Mouse (Mus musculus) MEL (cell line): ENCODE results near the gene Slco4a1. TPM values are rescaled to one million over a fixed set of nuclear protein-coding genes. Genes with fewer than 3 reads are reported as not detected.

Experiments
- DNase-seq: peaks from one replicate; pipeline ENCODE4 v3.0.0; 2011; ENCODE audit warnings: low read depth, low spot score
- H3K27ac ChIP-seq: 2 replicates; pipeline ENCODE4 v1.5.1; 2012; ENCODE audit warnings: low read depth, mild to moderate bottlenecking, control low read depth, low read length, moderate library complexity; ENCODE audit not compliant: control insufficient read depth
- H3K27me3 ChIP-seq, 2 experiments: fragments of 150-350 bp in 1 of 2; sonication (generic) in 1 of 2; 2 replicates each; pipeline ENCODE4 v1.6.1; 2012; ENCODE audit warnings: low read length in 2 of 2, mild to moderate bottlenecking in 2 of 2, improper control_type of control experiment in 1 of 2, moderate library complexity in 1 of 2; ENCODE audit not compliant: insufficient read depth in 2 of 2, control insufficient read depth in 1 of 2
- H3K36me3 ChIP-seq, 2 experiments: 2 replicates each; pipeline ENCODE4 v1.6.1; 2012 to 2014; ENCODE audit warnings: low read length in 2 of 2, improper control_type of control experiment in 1 of 2, inconsistent platforms in 1 of 2, mild to moderate bottlenecking in 1 of 2; ENCODE audit not compliant: insufficient read depth in 2 of 2, control insufficient read depth in 1 of 2
- H3K4me1 ChIP-seq, 2 experiments: fragments of 150-350 bp in 1 of 2; sonication (generic) in 1 of 2; 2 replicates each; pipeline ENCODE4 v1.6.1; 2012; ENCODE audit warnings: low read length in 2 of 2, improper control_type of control experiment in 1 of 2, mild to moderate bottlenecking in 1 of 2; ENCODE audit not compliant: insufficient read depth in 2 of 2, control insufficient read depth in 1 of 2
- H3K4me3 ChIP-seq, 2 experiments: fragments of 150-350 bp in 1 of 2; sonication (generic) in 1 of 2; 2 replicates each; pipeline ENCODE4 v1.5.1; 2012; ENCODE audit warnings: low read depth in 2 of 2, low read length in 2 of 2, mild to moderate bottlenecking in 2 of 2, moderate library complexity in 2 of 2, control low read depth in 1 of 2, improper control_type of control experiment in 1 of 2; ENCODE audit not compliant: control insufficient read depth in 1 of 2, insufficient read depth in 1 of 2
- H3K79me2 ChIP-seq: 2 replicates; pipeline ENCODE4 v1.6.1; 2012; ENCODE audit warnings: mild to moderate bottlenecking, low read length, moderate library complexity; ENCODE audit not compliant: control insufficient read depth, poor library complexity, insufficient read depth
- H3K9ac ChIP-seq: 2 replicates; pipeline ENCODE4 v1.6.1; 2012; ENCODE audit warnings: low read depth, mild to moderate bottlenecking, control low read depth, low read length, moderate library complexity; ENCODE audit not compliant: control insufficient read depth, poor library complexity, severe bottlenecking
- H3K9me3 ChIP-seq: fragments of 150-350 bp; sonication (generic); replicated peaks from 2 replicates; pipeline ENCODE4 v1.6.1; 2012; ENCODE audit warnings: mild to moderate bottlenecking, low read length, improper control_type of control experiment, moderate library complexity; ENCODE audit not compliant: insufficient read depth
- BHLHE40 ChIP-seq: IDR thresholded peaks from 2 replicates; pipeline ENCODE4 v1.6.1; 2012; ENCODE audit warnings: low read depth, mild to moderate bottlenecking, inconsistent platforms, low read length, improper control_type of control experiment, borderline replicate concordance
- CHD1 ChIP-seq: IDR thresholded peaks from 2 replicates; pipeline ENCODE4 v1.6.1; 2012; ENCODE audit warnings: low read depth, mild to moderate bottlenecking, inconsistent platforms, low read length, improper control_type of control experiment
- CTCF ChIP-seq, 3 experiments: IDR thresholded peaks in 2 of 3; conservative IDR thresholded peaks in 1 of 3; 2 replicates each; pipeline ENCODE4 v1.5.1; 2011 to 2012; ENCODE audit warnings: low read length in 3 of 3, low read depth in 2 of 3, mild to moderate bottlenecking in 2 of 3, improper control_type of control experiment in 1 of 3, inconsistent platforms in 1 of 3, mixed read lengths in 1 of 3, moderate library complexity in 1 of 3; ENCODE audit not compliant: control insufficient read depth in 1 of 3, insufficient read depth in 1 of 3, poor library complexity in 1 of 3, severe bottlenecking in 1 of 3
- E2F4 ChIP-seq: IDR thresholded peaks from 2 replicates; pipeline ENCODE4 v1.6.1; 2011; ENCODE audit warnings: low read depth, low read length, improper control_type of control experiment, borderline replicate concordance
- GABPA ChIP-seq: IDR thresholded peaks from 2 replicates; pipeline ENCODE4 v1.6.1; 2012; ENCODE audit warnings: low read depth, mild to moderate bottlenecking, inconsistent platforms, low read length, improper control_type of control experiment, moderate library complexity
- GATA1 ChIP-seq: IDR thresholded peaks from 2 replicates; pipeline ENCODE4 v1.6.1; 2011; ENCODE audit warnings: low read depth, low read length, improper control_type of control experiment
- KAT2A ChIP-seq: conservative IDR thresholded peaks from 2 replicates; pipeline ENCODE4 v1.6.1; 2012; ENCODE audit warnings: low read depth, low read length, improper control_type of control experiment, inconsistent platforms
- MAX ChIP-seq: IDR thresholded peaks from 2 replicates; pipeline ENCODE4 v1.6.1; 2011; ENCODE audit warnings: low read length, improper control_type of control experiment
- MEF2A ChIP-seq: IDR thresholded peaks from 2 replicates; pipeline ENCODE4 v1.6.1; 2014; ENCODE audit warnings: low read depth, mild to moderate bottlenecking, inconsistent platforms, low read length, improper control_type of control experiment; ENCODE audit not compliant: poor library complexity, insufficient replicate concordance, severe bottlenecking; ENCODE audit errors: extremely low read depth
- MYC ChIP-seq: IDR thresholded peaks from 2 replicates; pipeline ENCODE4 v1.6.1; 2011; ENCODE audit warnings: low read depth, mild to moderate bottlenecking, low read length, improper control_type of control experiment, moderate library complexity
- NRF1 ChIP-seq: IDR thresholded peaks from 2 replicates; pipeline ENCODE4 v1.6.1; 2014; ENCODE audit warnings: low read depth, mild to moderate bottlenecking, inconsistent platforms, low read length, improper control_type of control experiment, moderate library complexity; ENCODE audit not compliant: poor library complexity, insufficient read depth, severe bottlenecking
- POLR2A ChIP-seq, 2 experiments: IDR thresholded peaks; 2 replicates each; pipeline ENCODE4 v1.6.1; 2011 to 2012; ENCODE audit warnings: low read length in 2 of 2, mild to moderate bottlenecking in 2 of 2, control low read depth in 1 of 2, improper control_type of control experiment in 1 of 2, low read depth in 1 of 2, moderate library complexity in 1 of 2; ENCODE audit not compliant: control insufficient read depth in 1 of 2, insufficient read depth in 1 of 2, poor library complexity in 1 of 2
- POLR2AphosphoS2 ChIP-seq: IDR thresholded peaks from 2 replicates; pipeline ENCODE4 v1.6.1; 2011; ENCODE audit warnings: low read length, improper control_type of control experiment
- POLR2AphosphoS5 ChIP-seq: IDR thresholded peaks from 2 replicates; pipeline ENCODE4 v1.6.1; 2012; ENCODE audit warnings: low read depth, borderline replicate concordance, mild to moderate bottlenecking, inconsistent platforms, low read length, moderate library complexity, mixed read lengths
- RAD21 ChIP-seq: IDR thresholded peaks from 2 replicates; pipeline ENCODE4 v1.6.1; 2011; ENCODE audit warnings: mild to moderate bottlenecking, low read depth, low read length, improper control_type of control experiment
- SMC3 ChIP-seq: IDR thresholded peaks from 2 replicates; pipeline ENCODE4 v1.6.1; 2011; ENCODE audit warnings: low read depth, low read length, improper control_type of control experiment
- UBTF ChIP-seq: IDR thresholded peaks from 2 replicates; pipeline ENCODE4 v1.6.1; 2012; ENCODE audit warnings: low read depth, mild to moderate bottlenecking, inconsistent platforms, low read length, improper control_type of control experiment, moderate library complexity, borderline replicate concordance; ENCODE audit not compliant: insufficient read depth
- USF1 ChIP-seq: IDR thresholded peaks from 2 replicates; pipeline ENCODE4 v1.6.1; 2014; ENCODE audit warnings: low read depth, mild to moderate bottlenecking, inconsistent platforms, low read length, improper control_type of control experiment, moderate library complexity
- USF2 ChIP-seq, 2 experiments: IDR thresholded peaks; 2 replicates each; pipeline ENCODE4 v1.6.1; 2011 to 2012; ENCODE audit warnings: improper control_type of control experiment in 2 of 2, low read length in 2 of 2, borderline replicate concordance in 1 of 2, inconsistent platforms in 1 of 2, low read depth in 1 of 2, mild to moderate bottlenecking in 1 of 2; ENCODE audit not compliant: insufficient read depth in 1 of 2
- ZKSCAN1 ChIP-seq: IDR thresholded peaks from 2 replicates; pipeline ENCODE4 v1.6.1; 2012; ENCODE audit warnings: low read depth, mild to moderate bottlenecking, inconsistent platforms, low read length, improper control_type of control experiment, moderate library complexity
- ZNF384 ChIP-seq: IDR thresholded peaks from 2 replicates; pipeline ENCODE4 v1.6.1; 2012; ENCODE audit warnings: low read depth, mild to moderate bottlenecking, inconsistent platforms, low read length, improper control_type of control experiment
- polyA plus RNA-seq, 2 experiments: library from polyadenylated mRNA; stranded (reverse) in 1 of 2; unstranded in 1 of 2; fragments of >175 nt in 1 of 2; fragments of >200 nt in 1 of 2; gene quantifications; 2 replicates each; pipeline versions ENCODE4 v1.2.1 to v1.2.4; 2012; ENCODE audit warnings: low replicate concordance in 2 of 2, low read depth in 1 of 2; ENCODE audit not compliant: insufficient read length in 2 of 2, insufficient read depth in 1 of 2, missing spikeins in 1 of 2
- total RNA-seq: library from RNA; depleted of rRNA; stranded (reverse); fragments of 300-350 nt; gene quantifications from 2 replicates; pipeline ENCODE4 v1.2.3, GENCODE M21; 2012

The Slco4a1 gene
- total and polyA plus RNA-seq, 3 experiments, result not detected

DNA sequence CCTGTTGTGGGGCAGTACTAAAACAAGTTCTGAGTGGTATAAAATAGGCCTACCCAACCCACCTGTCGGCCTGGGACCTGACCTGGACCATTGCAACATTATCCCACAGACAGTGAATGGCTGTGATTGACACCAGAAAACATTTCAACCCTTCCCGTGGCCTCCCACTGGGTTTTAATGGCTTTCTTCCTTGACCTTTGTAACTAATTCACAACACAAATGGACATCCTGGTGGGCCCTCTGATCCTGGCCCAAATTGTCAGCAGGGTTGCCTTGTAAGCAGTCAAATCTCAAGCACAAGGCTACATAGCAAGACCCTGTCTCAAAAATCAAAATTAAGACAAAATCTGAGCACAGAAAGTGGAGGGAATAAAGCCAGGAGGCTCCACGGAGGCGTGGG is 57.8 kb downstream of the Slco4a1 start:
- H3K27ac ChIP-seq, result no peak overlapping the region
- H3K9me3 ChIP-seq, result no peaks in the 10 kb centered on the region
- H3K36me3 ChIP-seq, result no peaks in the 10 kb centered on the region
- H3K4me3 ChIP-seq, result no peak overlapping the region
- H3K9ac ChIP-seq, result no peak overlapping the region
- TF ChIP-seq MEF2A (no peak), UBTF (no peak), ZKSCAN1 (no peak), GATA1 (no peak), KAT2A (no peak), NRF1 (no peak), ZNF384 (no peak), USF2 (IDR thresholded peaks at IDR 0.05; ENCODE audit: borderline replicate concordance in 1 of 2, insufficient read depth in 1 of 2, low read depth in 1 of 2, low read length in 2 of 2) (no peak), SMC3 (no peak), CTCF (IDR thresholded peaks at IDR 0.05 in 2 of 3, conservative IDR thresholded peaks at IDR 0.05 in 1 of 3; ENCODE audit: control insufficient read depth in 1 of 3, insufficient read depth in 1 of 3, low read depth in 2 of 3, low read length in 3 of 3, poor library complexity in 1 of 3, severe bottlenecking in 1 of 3) (no peak), GABPA (no peak)
- H3K27me3 ChIP-seq, result peaks cover 8 to 18% of the 10 kb centered on the region in 2 experiments
- no peaks in the 10 kb centered on the region for H3K4me1 ChIP-seq
- no peaks in the 10 kb centered on the region for H3K79me2 ChIP-seq
- DNase-seq, result no peak

- TF ChIP-seq POLR2AphosphoS2 (no peak), E2F4 (no peak), POLR2A (IDR thresholded peaks at IDR 0.05; ENCODE audit: control insufficient read depth in 1 of 2, insufficient read depth in 1 of 2, low read depth in 1 of 2, low read length in 2 of 2, poor library complexity in 1 of 2) (no peak), POLR2AphosphoS5 (no peak), BHLHE40 (no peak), RAD21 (no peak), NRF1 (no peak), USF1 (no peak), KAT2A (no peak), MAX (no peak), CHD1 (no peak), MYC (no peak), GABPA (no peak), SMC3 (no peak)
- TF ChIP-seq, all 39 proteins: peak for 0
- Histone ChIP-seq H3K9me3 (no peaks in the 10 kb centered on the region), H3K79me2 (no peaks in the 10 kb centered on the region), H3K36me3 (no peaks in the 10 kb centered on the region), H3K27ac (no peak overlapping the region), H3K9ac (no peak overlapping the region), H3K4me3 (no peak overlapping the region), H3K4me1 (no peaks in the 10 kb centered on the region), H3K27me3 (peaks cover 0 to 7% of the 10 kb centered on the region in 2 experiments; a peak in 3 of 4 replicates)
- no peak for DNase-seq
Observed at GRCm38 (mm10) chr2:180521437-180522221, 65.6 kb downstream of the Slco4a1 start.
